Mouse (Mus musculus) hindbrain, embryonic 13.5 days (tissue): ENCODE measurements around the gene Notch2. TPM values are rescaled to one million over a fixed set of nuclear protein-coding genes. Genes with fewer than 3 reads are reported as not detected.

Experiments used
- ATAC-seq: fragments of 200-750 bp; cut with Nextera tagmentation; 2 replicates; pipeline ENCODE4 v1.8.0; 2017; ENCODE audit warnings: moderate TSS enrichment; ENCODE audit not compliant: low FRiP score
- H3K27ac ChIP-seq: fragments of 300-500 bp; sonication (generic); 2 replicates; pipeline ENCODE4 v1.5.1; 2015; ENCODE audit warnings: inconsistent platforms, mild to moderate bottlenecking, moderate library complexity
- H3K27me3 ChIP-seq: fragments of 300-500 bp; sonication (generic); 2 replicates; pipeline ENCODE4 v1.6.1; 2015; ENCODE audit warnings: mild to moderate bottlenecking, inconsistent platforms
- H3K36me3 ChIP-seq: fragments of 300-500 bp; sonication (generic); 2 replicates; pipeline ENCODE4 v1.6.1; 2015; ENCODE audit warnings: mild to moderate bottlenecking, inconsistent platforms
- H3K4me1 ChIP-seq: fragments of 300-500 bp; sonication (generic); replicated peaks from 2 replicates; pipeline ENCODE4 v1.6.1; 2015; ENCODE audit warnings: inconsistent platforms
- H3K4me2 ChIP-seq: fragments of 300-500 bp; sonication (generic); 2 replicates; pipeline ENCODE4 v1.6.1; 2015; ENCODE audit warnings: inconsistent platforms, mild to moderate bottlenecking, moderate library complexity
- H3K4me3 ChIP-seq: fragments of 300-500 bp; sonication (generic); 2 replicates; pipeline ENCODE4 v1.5.1; 2015; ENCODE audit warnings: mild to moderate bottlenecking, inconsistent platforms
- H3K9ac ChIP-seq: fragments of 300-500 bp; sonication (generic); 2 replicates; pipeline ENCODE4 v1.6.1; 2015; ENCODE audit warnings: mild to moderate bottlenecking, inconsistent platforms
- H3K9me3 ChIP-seq: fragments of 300-500 bp; sonication (generic); 2 replicates; pipeline ENCODE4 v1.6.1; 2016; ENCODE audit warnings: inconsistent platforms
- WGBS: fragments of 180-500 bp; shearing (Covaris S2); methylation state at CpG from one replicate; pipeline ENCODE4 v1.1.7; 2015; 5-methylcytosine and 5-hydroxymethylcytosine counted together
- polyA plus RNA-seq: library from polyadenylated mRNA; unstranded; fragments of >200 nt; fragmentation: Nextera tagmentation; extraction: Ambion mirVana; gene quantifications from 2 replicates; pipeline ENCODE4 v1.2.1, GENCODE M21; 2015

Gene Notch2
- polyA plus RNA-seq, 1 experiment from 2014 or later: 12.0 TPM

GRCm38 (mm10) chr3:98004231-98004630 is 9.1 kb upstream of the Notch2 start:
- Histone ChIP-seq H3K9me3 (no peaks in the 10 kb centered on the region), H3K4me1 (peaks cover 6% of the 10 kb centered on the region; the same call in 1 of the 2 replicates), H3K27ac (no peak overlapping the region), H3K4me2 (no peak overlapping the region), H3K4me3 (no peak overlapping the region), H3K9ac (no peak overlapping the region), H3K36me3 (no peaks in the 10 kb centered on the region), H3K27me3 (no peaks in the 10 kb centered on the region)
- no peak for ATAC-seq
- 89% methylated on average over 3 of the region's 3 CpGs for WGBS

GRCm38 (mm10) chr3:98005306-98005705 is 8.0 kb upstream of the Notch2 start:
- no peak overlapping the region for H3K4me3 ChIP-seq
- no peaks in the 10 kb centered on the region for H3K9me3 ChIP-seq
- H3K27me3 ChIP-seq: no peaks in the 10 kb centered on the region
- H3K4me2 ChIP-seq: no peak overlapping the region
- no peaks in the 10 kb centered on the region for H3K36me3 ChIP-seq
- no peak overlapping the region for H3K27ac ChIP-seq
- no peak for ATAC-seq
- WGBS: 80% methylated on average over 5 of the region's 5 CpGs
- peaks cover 6% of the 10 kb centered on the region; the same call in 1 of the 2 replicates for H3K4me1 ChIP-seq
- H3K9ac ChIP-seq: no peak overlapping the region

- Histone ChIP-seq H3K27me3 (no peaks in the 10 kb centered on the region), H3K4me1 (peaks cover 6% of the 10 kb centered on the region; the same call in 1 of the 2 replicates), H3K36me3 (no peaks in the 10 kb centered on the region), H3K9me3 (no peaks in the 10 kb centered on the region), H3K9ac (no peak overlapping the region), H3K27ac (no peak overlapping the region), H3K4me2 (no peak overlapping the region), H3K4me3 (no peak overlapping the region)
- peak; percentile 69; the same call in 1 of the 2 replicates for ATAC-seq
- WGBS: 62% methylated on average over 8 of the region's 8 CpGs
Observed at GRCm38 (mm10) chr3:98006046-98006691, 7.2 kb upstream of the Notch2 start.

- Histone ChIP-seq H3K4me3 (no peak overlapping the region), H3K4me1 (peaks cover 6% of the 10 kb centered on the region; the same call in 1 of the 2 replicates), H3K4me2 (no peak overlapping the region), H3K27ac (no peak overlapping the region), H3K9ac (no peak overlapping the region), H3K27me3 (no peaks in the 10 kb centered on the region), H3K9me3 (no peaks in the 10 kb centered on the region), H3K36me3 (no peaks in the 10 kb centered on the region)
- no peak for ATAC-seq
- WGBS: 79% methylated on average over 5 of the region's 5 CpGs
Observed at GRCm38 (mm10) chr3:98006973-98007372, 6.4 kb upstream of the Notch2 start.

- Histone ChIP-seq H3K4me1 (peaks cover 9% of the 10 kb centered on the region; the same call in 1 of the 2 replicates), H3K36me3 (no peaks in the 10 kb centered on the region), H3K4me3 (no peak overlapping the region), H3K9ac (no peak overlapping the region), H3K9me3 (no peaks in the 10 kb centered on the region), H3K27me3 (no peaks in the 10 kb centered on the region), H3K4me2 (no peak overlapping the region), H3K27ac (no peak overlapping the region)
- 86% methylated on average over 6 of the region's 6 CpGs for WGBS
- ATAC-seq: no peak
Observed at GRCm38 (mm10) chr3:98008143-98008542, 5.2 kb upstream of the Notch2 start.

- Histone ChIP-seq H3K27me3 (no peaks in the 10 kb centered on the region), H3K9me3 (no peaks in the 10 kb centered on the region), H3K9ac (no peak overlapping the region), H3K27ac (no peak overlapping the region), H3K36me3 (no peaks in the 10 kb centered on the region), H3K4me3 (no peak overlapping the region), H3K4me1 (peaks cover 14% of the 10 kb centered on the region; the same call in 1 of the 2 replicates), H3K4me2 (no peak overlapping the region)
- ATAC-seq: no peak
- WGBS: 70% methylated on average over 7 of the region's 7 CpGs
Observed at GRCm38 (mm10) chr3:98009190-98009840, 4.0 kb upstream of the Notch2 start.

- no peak overlapping the region for H3K27ac ChIP-seq
- peak overlapping the region; percentile 86 for H3K4me2 ChIP-seq
- no peak for ATAC-seq
- H3K27me3 ChIP-seq: peaks cover 8% of the 10 kb centered on the region
- WGBS: 2% methylated on average over 18 of the region's 18 CpGs
- H3K36me3 ChIP-seq: no peaks in the 10 kb centered on the region
- peak overlapping the region; percentile 84 for H3K4me3 ChIP-seq
- H3K9ac ChIP-seq: peak overlapping the region; percentile 84
- no peaks in the 10 kb centered on the region for H3K9me3 ChIP-seq
- peaks cover 19% of the 10 kb centered on the region for H3K4me1 ChIP-seq
Observed at GRCm38 (mm10) chr3:98013086-98013400, 284 bp upstream of the Notch2 start.

GRCm38 (mm10) chr3:98015205-98016171 is 2.2 kb downstream of the Notch2 start:
- H3K4me2 ChIP-seq: peak overlapping the region; percentile 86
- H3K9ac ChIP-seq: 0 out of 2 replicates have a peak overlapping the region, but pooled peaks have one; percentile 25
- no peaks in the 10 kb centered on the region for H3K36me3 ChIP-seq
- 68% methylated on average over 14 of the region's 14 CpGs for WGBS
- H3K27me3 ChIP-seq: peaks cover 14% of the 10 kb centered on the region
- ATAC-seq: no peak
- peaks cover 39% of the 10 kb centered on the region for H3K4me1 ChIP-seq
- no peaks in the 10 kb centered on the region for H3K9me3 ChIP-seq
- H3K4me3 ChIP-seq: peak overlapping the region; percentile 84
- H3K27ac ChIP-seq: no peak overlapping the region

- WGBS: 77% methylated on average over 5 of the region's 5 CpGs
- Histone ChIP-seq H3K9ac (no peak overlapping the region), H3K36me3 (no peaks in the 10 kb centered on the region), H3K4me1 (peaks cover 39% of the 10 kb centered on the region), H3K4me3 (no peak overlapping the region), H3K9me3 (no peaks in the 10 kb centered on the region), H3K4me2 (peak overlapping the region; percentile 9; the same call in 1 of the 2 replicates), H3K27me3 (peaks cover 14% of the 10 kb centered on the region), H3K27ac (no peak overlapping the region)
- ATAC-seq: no peak
Observed at GRCm38 (mm10) chr3:98016901-98017591, 3.7 kb downstream of the Notch2 start.

GRCm38 (mm10) chr3:98018187-98018586 is 4.9 kb downstream of the Notch2 start:
- no peak for ATAC-seq
- H3K27me3 ChIP-seq: peaks cover 14% of the 10 kb centered on the region
- H3K9me3 ChIP-seq: no peaks in the 10 kb centered on the region
- no peak overlapping the region for H3K9ac ChIP-seq
- no peaks in the 10 kb centered on the region for H3K36me3 ChIP-seq
- H3K4me2 ChIP-seq: no peak overlapping the region
- no peak overlapping the region for H3K27ac ChIP-seq
- H3K4me3 ChIP-seq: no peak overlapping the region
- 81% methylated on average over 4 of the region's 4 CpGs for WGBS
- H3K4me1 ChIP-seq: peaks cover 36% of the 10 kb centered on the region

- Histone ChIP-seq H3K27me3 (peaks cover 14% of the 10 kb centered on the region; the same call in 1 of the 2 replicates), H3K36me3 (no peaks in the 10 kb centered on the region), H3K4me1 (peaks cover 38% of the 10 kb centered on the region), H3K4me3 (no peak overlapping the region), H3K27ac (no peak overlapping the region), H3K9ac (no peak overlapping the region), H3K9me3 (no peaks in the 10 kb centered on the region), H3K4me2 (no peak overlapping the region)
- ATAC-seq: peak; percentile 18; the same call in 1 of the 2 replicates
- WGBS: 72% methylated on average over 9 of the region's 9 CpGs
Observed at GRCm38 (mm10) chr3:98020431-98021229, 7.3 kb downstream of the Notch2 start.
